Mouse (Mus musculus) limb, embryonic 12.5 days (tissue): Measurements from ENCODE around the gene Nt5dc2. TPM values are rescaled to one million over a fixed set of nuclear protein-coding genes. Genes with fewer than 3 reads are reported as not detected.
A peak's percentile ranks its signal among the peaks of the same experiment; 100 is the strongest.

Experiments used
- ATAC-seq: fragments of 200-750 bp; cut with Nextera tagmentation; 2 replicates; pipeline ENCODE4 v1.8.0; 2017; ENCODE audit warnings: low read depth, moderate TSS enrichment; ENCODE audit not compliant: insufficient number of reproducible peaks, insufficient read depth, low FRiP score, low TSS enrichment
- H3K27ac ChIP-seq: fragments of 300-500 bp; sonication (generic); 2 replicates; pipeline ENCODE4 v1.5.1; 2016; ENCODE audit warnings: mild to moderate bottlenecking, moderate library complexity
- H3K27me3 ChIP-seq: fragments of 300-500 bp; sonication (generic); 2 replicates; pipeline ENCODE4 v1.6.1; 2016; ENCODE audit warnings: mild to moderate bottlenecking, moderate library complexity
- H3K36me3 ChIP-seq: fragments of 300-500 bp; sonication (generic); 2 replicates; pipeline ENCODE4 v1.6.1; 2016; ENCODE audit warnings: mild to moderate bottlenecking, moderate library complexity
- H3K4me1 ChIP-seq: fragments of 300-500 bp; sonication (generic); replicated peaks from 2 replicates; pipeline ENCODE4 v1.6.1; 2016
- H3K4me2 ChIP-seq: fragments of 300-500 bp; sonication (generic); 2 replicates; pipeline ENCODE4 v1.6.1; 2016; ENCODE audit warnings: mild to moderate bottlenecking, moderate library complexity
- H3K4me3 ChIP-seq: fragments of 300-500 bp; sonication (generic); replicated peaks from 2 replicates; pipeline ENCODE4 v1.5.1; 2016; ENCODE audit warnings: mild to moderate bottlenecking
- H3K9ac ChIP-seq: fragments of 300-500 bp; sonication (generic); replicated peaks from 2 replicates; pipeline ENCODE4 v1.6.1; 2016; ENCODE audit warnings: mild to moderate bottlenecking, moderate library complexity
- H3K9me3 ChIP-seq: fragments of 300-500 bp; sonication (generic); 2 replicates; pipeline ENCODE4 v1.6.1; 2016; ENCODE audit warnings: mild to moderate bottlenecking, moderate library complexity
- WGBS: fragments of 180-500 bp; shearing (Covaris S2); methylation state at CpG from one replicate; pipeline ENCODE4 v1.1.7; 2016; 5-methylcytosine and 5-hydroxymethylcytosine counted together
- polyA plus RNA-seq: library from polyadenylated mRNA; unstranded; fragments of >200 nt; fragmentation: Nextera tagmentation; extraction: Ambion mirVana; gene quantifications from 2 replicates; pipeline ENCODE4 v1.2.1, GENCODE M21; 2016

Nt5dc2 gene
- polyA plus RNA-seq, 1 experiment from 2014 or later: 485 TPM

- peaks cover 36% of the 10 kb centered on the region for H3K4me1 ChIP-seq
- no peak overlapping the region for H3K9ac ChIP-seq
These were observed 4.0 kb upstream of the Nt5dc2 start for GRCm38 (mm10) chr14:31126826-31127225.

GRCm38 (mm10) chr14:31128101-31128825 is 2.6 kb upstream of the Nt5dc2 start:
- WGBS: 2% methylated on average over 23 of the region's 23 CpGs

More at GRCm38 (mm10) chr14:31126826-31127225, 4.0 kb upstream of the Nt5dc2 start:
- no peak for ATAC-seq
- 94% methylated on average over 8 of the region's 8 CpGs for WGBS
- peak overlapping the region; percentile 37; the same call in 1 of the 2 replicates for H3K4me2 ChIP-seq
- H3K4me3 ChIP-seq: no peak overlapping the region
- no peaks in the 10 kb centered on the region for H3K9me3 ChIP-seq
- peaks cover 18% of the 10 kb centered on the region for H3K36me3 ChIP-seq
- H3K27me3 ChIP-seq: no peaks in the 10 kb centered on the region
- no peak overlapping the region for H3K27ac ChIP-seq

GRCm38 (mm10) chr14:31128826-31129219 is 2.0 kb upstream of the Nt5dc2 start, which contains the start of gene Smim4:
Smim4 (minus strand) TSS chr14:31128956.
- peaks cover 52% of the 10 kb centered on the region for H3K4me1 ChIP-seq
- under 1% methylated on average over 33 of the region's 33 CpGs for WGBS

More at GRCm38 (mm10) chr14:31128101-31128825, 2.6 kb upstream of the Nt5dc2 start:
- Histone ChIP-seq H3K27me3 (no peaks in the 10 kb centered on the region), H3K4me3 (peak overlapping the region; percentile 71), H3K4me2 (peak overlapping the region; percentile 81), H3K36me3 (peaks cover 6% of the 10 kb centered on the region), H3K27ac (peak overlapping the region; percentile 87), H3K9me3 (no peaks in the 10 kb centered on the region), H3K9ac (peak overlapping the region; percentile 86), H3K4me1 (peaks cover 50% of the 10 kb centered on the region)
- ATAC-seq: no peak

GRCm38 (mm10) chr14:31129326-31130235 is 1.3 kb upstream of the Nt5dc2 start:
- Histone ChIP-seq H3K4me3 (peak overlapping the region; percentile 71; the same call in 1 of the 2 replicates), H3K27me3 (no peaks in the 10 kb centered on the region)
- 66% methylated on average over 15 of the region's 15 CpGs for WGBS

More at GRCm38 (mm10) chr14:31128826-31129219, 2.0 kb upstream of the Nt5dc2 start, which contains the start of gene Smim4:
- peak within 1 kb of the TSS; percentile 96 for H3K4me2 ChIP-seq
- peak; percentile 93 for ATAC-seq
- H3K27me3 ChIP-seq: no peaks in the 10 kb centered on the region
- peak within 1 kb of the TSS; percentile 71 for H3K4me3 ChIP-seq
- H3K9me3 ChIP-seq: no peaks in the 10 kb centered on the region
- peaks cover 4% of the 10 kb centered on the region; the same call in 1 of the 2 replicates for H3K36me3 ChIP-seq
- H3K27ac ChIP-seq: peak within 1 kb of the TSS; percentile 92
- peak within 1 kb of the TSS; percentile 86 for H3K9ac ChIP-seq

GRCm38 (mm10) chr14:31131272-31131821 is 494 bp downstream of the Nt5dc2 start:
- H3K27ac ChIP-seq: peak overlapping the region; percentile 92
- peak overlapping the region; percentile 96 for H3K4me2 ChIP-seq
- H3K4me3 ChIP-seq: peak overlapping the region; percentile 97
- H3K27me3 ChIP-seq: no peaks in the 10 kb centered on the region
- peaks cover 36% of the 10 kb centered on the region for H3K4me1 ChIP-seq
- H3K36me3 ChIP-seq: peaks cover 29% of the 10 kb centered on the region
- H3K9me3 ChIP-seq: no peaks in the 10 kb centered on the region
- peak overlapping the region; percentile 98 for H3K9ac ChIP-seq
- peak; percentile 1; the same call in 1 of the 2 replicates for ATAC-seq
- WGBS: under 1% methylated on average over 37 of the region's 43 CpGs

More at GRCm38 (mm10) chr14:31129326-31130235, 1.3 kb upstream of the Nt5dc2 start:
- Histone ChIP-seq H3K27ac (peak overlapping the region; percentile 92), H3K9ac (no peak overlapping the region), H3K4me2 (peak overlapping the region; percentile 96), H3K4me1 (peaks cover 51% of the 10 kb centered on the region), H3K9me3 (no peaks in the 10 kb centered on the region), H3K36me3 (peaks cover 11% of the 10 kb centered on the region)
- no peak for ATAC-seq

- Histone ChIP-seq H3K27ac (no peak overlapping the region), H3K9ac (peak overlapping the region; percentile 98), H3K4me1 (peaks cover 32% of the 10 kb centered on the region), H3K9me3 (no peaks in the 10 kb centered on the region), H3K4me3 (peak overlapping the region; percentile 97), H3K4me2 (peak overlapping the region; percentile 96), H3K27me3 (no peaks in the 10 kb centered on the region), H3K36me3 (peaks cover 36% of the 10 kb centered on the region)
- 11% methylated on average over 6 of the region's 6 CpGs for WGBS
- ATAC-seq: no peak
These were observed 1.2 kb downstream of the Nt5dc2 start for GRCm38 (mm10) chr14:31132031-31132430.

- H3K4me3 ChIP-seq: peak overlapping the region; percentile 97
- ATAC-seq: no peak
- peaks cover 27% of the 10 kb centered on the region for H3K4me1 ChIP-seq
- no peak overlapping the region for H3K27ac ChIP-seq
- H3K27me3 ChIP-seq: no peaks in the 10 kb centered on the region
- H3K9ac ChIP-seq: peak overlapping the region; percentile 98
- H3K36me3 ChIP-seq: peaks cover 41% of the 10 kb centered on the region
- no peaks in the 10 kb centered on the region for H3K9me3 ChIP-seq
- H3K4me2 ChIP-seq: peak overlapping the region; percentile 96
- 87% methylated on average over 7 of the region's 7 CpGs for WGBS
These were observed 1.7 kb downstream of the Nt5dc2 start for GRCm38 (mm10) chr14:31132491-31132975.

GRCm38 (mm10) chr14:31133023-31133665 is 2.3 kb downstream of the Nt5dc2 start:
- no peaks in the 10 kb centered on the region for H3K9me3 ChIP-seq
- H3K36me3 ChIP-seq: peaks cover 47% of the 10 kb centered on the region
- peak overlapping the region; percentile 96 for H3K4me2 ChIP-seq
- WGBS: 56% methylated on average over 11 of the region's 11 CpGs
- ATAC-seq: no peak
- no peaks in the 10 kb centered on the region for H3K27me3 ChIP-seq
- peaks cover 26% of the 10 kb centered on the region for H3K4me1 ChIP-seq
- H3K9ac ChIP-seq: peak overlapping the region; percentile 42; the same call in 1 of the 2 replicates
- H3K4me3 ChIP-seq: 0 out of 2 replicates have a peak overlapping the region, but pooled peaks have one; percentile 97
- 0 out of 2 replicates have a peak overlapping the region, but pooled peaks have one; percentile 41 for H3K27ac ChIP-seq

- Histone ChIP-seq H3K27ac (no peak overlapping the region), H3K9ac (no peak overlapping the region)
These were observed 3.5 kb downstream of the Nt5dc2 start for GRCm38 (mm10) chr14:31134015-31135000.

More at GRCm38 (mm10) chr14:31134015-31135000, 3.5 kb downstream of the Nt5dc2 start:
- H3K4me2 ChIP-seq: no peak overlapping the region
- H3K9me3 ChIP-seq: no peaks in the 10 kb centered on the region
- ATAC-seq: no peak
- peaks cover 59% of the 10 kb centered on the region for H3K36me3 ChIP-seq
- no peaks in the 10 kb centered on the region for H3K27me3 ChIP-seq
- H3K4me1 ChIP-seq: peaks cover 26% of the 10 kb centered on the region
- WGBS: 94% methylated on average over 25 of the region's 25 CpGs
- no peak overlapping the region for H3K4me3 ChIP-seq
